Mouse (Mus musculus): ENCODE data around the gene Olfr1281.
"Not testable (repeated sequence)": the region's sequence is repeated elsewhere in the genome, so short reads cannot be mapped to it uniquely, and the experiment has no call there.

The Olfr1281 gene

GRCm38 (mm10) chr2:111326220-111326619, at the start of gene Olfr1281:
Gene Olfr1281, plus strand, starts transcription at chr2:111326520.
- DNase-seq: no peak

- DNase-seq: no peak
These were observed 36.5 kb upstream of the Olfr1281 start, which contains the start of gene Olfr1278 for GRCm38 (mm10) chr2:111289836-111290235. Gene Olfr1278, plus strand, starts transcription at chr2:111290136.

- DNase-seq: no peak
These were observed 27.8 kb upstream of the Olfr1281 start for GRCm38 (mm10) chr2:111298541-111298940.

- no peak for DNase-seq
These were observed 25.9 kb upstream of the Olfr1281 start, which contains the start of gene Olfr1279 for GRCm38 (mm10) chr2:111300374-111300773. Gene Olfr1279, plus strand, starts transcription at chr2:111300635.

GRCm38 (mm10) chr2:111313717-111314116, 12.6 kb upstream of the Olfr1281 start, which contains the start of gene Olfr1280:
Gene Olfr1280, plus strand, starts transcription at chr2:111314017.
- DNase-seq: no peak

- not testable (repeated sequence) for DNase-seq
These were observed 7.4 kb downstream of the Olfr1281 start for GRCm38 (mm10) chr2:111333721-111334120.

- DNase-seq: no peak
These were observed 9.7 kb downstream of the Olfr1281 start, which contains the start of gene Olfr1282 for GRCm38 (mm10) chr2:111335976-111336375. Gene Olfr1282, minus strand, starts transcription at chr2:111336076.

GRCm38 (mm10) chr2:111366490-111366889, 40.2 kb downstream of the Olfr1281 start, which contains the start of gene Olfr1283:
Gene Olfr1283, plus strand, starts transcription at chr2:111366790.
- no peak for DNase-seq

GRCm38 (mm10) chr2:111375222-111375621, 48.9 kb downstream of the Olfr1281 start, which contains the start of gene Olfr1284:
Gene Olfr1284, plus strand, starts transcription at chr2:111375522.
- DNase-seq: no peak

Measured in lung, postnatal 10 days (tissue).